Mouse (Mus musculus) lung, embryonic 16.5 days (tissue): ENCODE data around the gene Egfl6. TPM values are rescaled to one million over a fixed set of nuclear protein-coding genes. Genes with fewer than 3 reads are reported as not detected.

Experiments used
- polyA plus RNA-seq: library from polyadenylated mRNA; unstranded; fragments of >200 nt; fragmentation: Nextera tagmentation; extraction: Ambion mirVana; gene quantifications from 2 replicates; pipeline ENCODE4 v1.2.1, GENCODE M21; 2015

Gene Egfl6
- polyA plus RNA-seq, 1 experiment from 2014 or later, result 98.2 TPM

Other genes with a start within 250 kb of the Egfl6 start
- gene Trappc2, start 145.1 kb downstream of the Egfl6 start, polyA plus RNA-seq, result 37.7 and 38.4 TPM in 2 replicates
- gene Ofd1, start 145.0 kb downstream of the Egfl6 start, polyA plus RNA-seq, result 6.8 and 6.9 TPM in 2 replicates
- gene Rab9, start 105.9 kb downstream of the Egfl6 start, polyA plus RNA-seq, result 64.5 and 67.6 TPM in 2 replicates
- gene Tceanc, start 67.2 kb downstream of the Egfl6 start, polyA plus RNA-seq, result 7.6 and 9.1 TPM in 2 replicates